Mouse (Mus musculus): ENCODE data around the gene Gm26661. TPM values are rescaled to one million over a fixed set of nuclear protein-coding genes. Genes with fewer than 3 reads are reported as not detected.

The Gm26661 gene
- polyA plus RNA-seq, 1 experiment from 2014 or later, result not detected

DNA sequence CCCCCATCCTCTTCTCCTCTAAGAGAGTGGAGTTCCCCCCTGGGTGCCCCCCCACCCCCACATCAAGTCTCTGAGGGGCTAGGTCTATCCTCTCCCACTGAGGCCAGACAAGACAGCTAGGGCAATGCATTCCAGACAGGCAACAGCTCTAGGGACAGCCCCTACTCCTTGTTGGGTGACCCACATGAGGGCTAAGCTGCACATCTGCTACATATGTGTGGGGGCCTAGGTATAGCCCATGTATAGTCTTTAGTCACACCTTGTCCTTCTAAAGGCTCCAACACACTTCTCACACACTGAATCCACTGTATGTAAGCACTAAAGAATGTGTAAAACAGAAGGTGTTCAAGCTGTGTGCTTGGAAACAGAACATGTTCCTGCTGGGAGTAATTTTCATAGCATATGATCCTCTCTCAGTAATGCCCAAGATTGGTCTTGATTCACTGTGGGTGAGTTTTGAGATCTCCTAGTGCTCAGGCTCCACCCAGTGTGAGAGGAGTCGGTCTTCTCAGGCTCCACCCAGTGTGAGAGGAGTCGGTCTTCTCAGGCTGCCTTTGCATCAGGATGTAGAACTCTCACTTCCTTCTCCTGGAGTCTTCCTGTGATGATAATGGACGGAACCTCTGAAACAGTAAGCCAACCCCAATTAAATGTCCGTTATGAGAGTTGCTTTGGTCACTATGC is 12.6 kb downstream of the Gm26661 start:
- 35% methylated on average over 4 of the region's 4 CpGs for WGBS
- no peak overlapping the region for H3K4me3 ChIP-seq (ENCODE audit: low read depth, low read length)
- no peaks in the 10 kb centered on the region for H3K4me1 ChIP-seq (replicated peaks; ENCODE audit: control insufficient read depth, insufficient read depth, low read length)
- no peaks in the 10 kb centered on the region for H3K27me3 ChIP-seq (replicated peaks; ENCODE audit: control insufficient read depth, insufficient read depth, low read length)
- no peak overlapping the region for H3K9ac ChIP-seq (ENCODE audit: low read depth, low read length)
- no peak overlapping the region for H3K4me2 ChIP-seq (replicated peaks; ENCODE audit: low read depth)
- H3K9me3 ChIP-seq (ENCODE audit: control insufficient read depth), result no peaks in the 10 kb centered on the region
- ATAC-seq, result no peak
- no peaks in the 10 kb centered on the region for H3K36me3 ChIP-seq (ENCODE audit: control insufficient read depth, insufficient read depth)
- TF ChIP-seq CTCF (IDR thresholded peaks at IDR 0.05; ENCODE audit: low read depth), result no peak
- no peak overlapping the region for H3K27ac ChIP-seq (ENCODE audit: low read depth, low read length)

DNA sequence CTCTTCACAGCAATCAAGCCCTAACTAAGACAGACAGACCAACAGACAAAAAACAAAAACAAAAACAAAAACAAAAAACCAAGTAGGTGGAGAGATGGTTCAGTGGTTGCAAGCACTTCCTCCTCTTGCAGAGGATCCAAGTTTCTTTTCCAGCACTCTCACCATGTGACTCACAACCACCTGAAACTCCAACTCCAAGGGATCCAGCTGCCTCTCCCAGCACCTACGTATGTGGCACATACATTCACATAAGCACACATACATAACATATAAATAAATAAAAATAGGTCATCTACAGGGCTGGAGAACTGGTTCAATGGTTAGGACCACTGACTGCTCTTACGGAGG is 13.1 kb downstream of the Gm26661 start:
- Histone ChIP-seq H3K36me3 (ENCODE audit: control insufficient read depth, insufficient read depth) (no peaks in the 10 kb centered on the region), H3K27me3 (replicated peaks; ENCODE audit: control insufficient read depth, insufficient read depth, low read length) (no peaks in the 10 kb centered on the region), H3K9me3 (ENCODE audit: control insufficient read depth) (no peaks in the 10 kb centered on the region), H3K4me1 (replicated peaks; ENCODE audit: control insufficient read depth, insufficient read depth, low read length) (no peaks in the 10 kb centered on the region), H3K27ac (ENCODE audit: low read depth, low read length) (no peak overlapping the region), H3K9ac (ENCODE audit: low read depth, low read length) (no peak overlapping the region), H3K4me3 (ENCODE audit: low read depth, low read length) (no peak overlapping the region), H3K4me2 (replicated peaks; ENCODE audit: low read depth) (no peak overlapping the region)
- TF ChIP-seq CTCF (IDR thresholded peaks at IDR 0.05; ENCODE audit: low read depth), result no peak
- no peak for ATAC-seq
- 84% methylated on average over 2 of the region's 2 CpGs for WGBS

DNA sequence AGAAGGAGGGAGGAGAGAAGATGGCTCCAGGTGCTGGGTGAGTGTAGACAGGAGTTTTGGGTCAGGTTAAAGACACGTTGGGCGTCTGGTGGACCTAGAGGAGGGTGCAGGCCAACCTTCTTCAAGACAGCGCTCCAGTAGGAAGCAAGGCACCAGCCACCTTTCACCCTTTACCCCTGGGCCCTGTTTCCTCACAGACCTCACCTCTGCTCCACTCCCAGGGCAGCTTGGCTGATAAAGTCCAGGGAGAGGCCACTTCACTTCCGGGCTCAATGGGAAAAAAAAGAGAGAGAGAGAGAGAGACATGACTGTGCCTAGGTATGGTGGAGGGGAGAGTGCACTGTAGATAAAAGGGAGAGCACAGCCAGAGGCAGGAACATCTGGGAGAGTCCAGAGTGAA is 16.3 kb downstream of the Gm26661 start:
- WGBS, result 45% methylated on average over 4 of the region's 4 CpGs
- H3K4me1 ChIP-seq (replicated peaks; ENCODE audit: control insufficient read depth, insufficient read depth, low read length), result no peaks in the 10 kb centered on the region
- no peaks in the 10 kb centered on the region for H3K36me3 ChIP-seq (ENCODE audit: control insufficient read depth, insufficient read depth)
- H3K4me2 ChIP-seq (replicated peaks; ENCODE audit: low read depth), result 0 out of 2 replicates have a peak overlapping the region, but pooled peaks have one; percentile 1
- H3K9ac ChIP-seq (ENCODE audit: low read depth, low read length), result no peak overlapping the region
- ATAC-seq, result peak; percentile 84
- H3K9me3 ChIP-seq (ENCODE audit: control insufficient read depth), result no peaks in the 10 kb centered on the region
- no peaks in the 10 kb centered on the region for H3K27me3 ChIP-seq (replicated peaks; ENCODE audit: control insufficient read depth, insufficient read depth, low read length)
- no peak overlapping the region for H3K4me3 ChIP-seq (ENCODE audit: low read depth, low read length)
- TF ChIP-seq CTCF (IDR thresholded peaks at IDR 0.05; ENCODE audit: low read depth), result no peak
- H3K27ac ChIP-seq (ENCODE audit: low read depth, low read length), result peak overlapping the region; percentile 23; the same call in 1 of the 2 replicates

DNA sequence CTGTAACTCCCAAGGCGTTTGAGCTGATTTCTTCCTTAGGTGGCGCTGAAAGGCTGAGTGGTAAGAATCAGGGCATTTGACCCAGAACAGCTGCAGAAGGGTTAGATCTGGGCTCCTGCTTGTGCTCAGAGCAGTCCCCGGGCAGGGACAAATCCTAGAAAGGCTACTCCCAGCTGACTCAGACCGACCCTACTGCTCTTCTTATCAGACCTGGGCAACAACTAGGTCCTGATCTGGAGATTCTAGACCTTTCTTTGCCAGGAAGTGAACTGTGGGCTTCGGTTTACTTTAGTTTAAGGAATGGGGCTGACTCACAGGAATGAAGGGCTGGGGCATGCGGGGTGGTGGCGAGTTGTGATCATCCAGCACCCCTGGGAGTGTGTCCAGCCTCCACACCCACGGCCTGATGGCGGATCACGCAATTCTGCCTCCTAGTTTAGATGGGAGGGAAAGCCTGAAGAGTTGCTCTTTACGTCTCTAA is 17.2 kb downstream of the Gm26661 start:
- Histone ChIP-seq H3K4me1 (replicated peaks; ENCODE audit: control insufficient read depth, insufficient read depth, low read length) (no peaks in the 10 kb centered on the region), H3K9me3 (ENCODE audit: control insufficient read depth) (no peaks in the 10 kb centered on the region), H3K9ac (ENCODE audit: low read depth, low read length) (no peak overlapping the region), H3K27me3 (replicated peaks; ENCODE audit: control insufficient read depth, insufficient read depth, low read length) (no peaks in the 10 kb centered on the region), H3K4me3 (ENCODE audit: low read depth, low read length) (no peak overlapping the region), H3K36me3 (ENCODE audit: control insufficient read depth, insufficient read depth) (no peaks in the 10 kb centered on the region), H3K27ac (ENCODE audit: low read depth, low read length) (peak overlapping the region; percentile 23), H3K4me2 (replicated peaks; ENCODE audit: low read depth) (no peak overlapping the region; the same call in 1 of the 2 replicates)
- peak; percentile 27 for TF ChIP-seq CTCF (IDR thresholded peaks at IDR 0.05; ENCODE audit: low read depth)
- ATAC-seq, result peak; percentile 20; the same call in 1 of the 2 replicates
- WGBS, result 45% methylated on average over 11 of the region's 11 CpGs

DNA sequence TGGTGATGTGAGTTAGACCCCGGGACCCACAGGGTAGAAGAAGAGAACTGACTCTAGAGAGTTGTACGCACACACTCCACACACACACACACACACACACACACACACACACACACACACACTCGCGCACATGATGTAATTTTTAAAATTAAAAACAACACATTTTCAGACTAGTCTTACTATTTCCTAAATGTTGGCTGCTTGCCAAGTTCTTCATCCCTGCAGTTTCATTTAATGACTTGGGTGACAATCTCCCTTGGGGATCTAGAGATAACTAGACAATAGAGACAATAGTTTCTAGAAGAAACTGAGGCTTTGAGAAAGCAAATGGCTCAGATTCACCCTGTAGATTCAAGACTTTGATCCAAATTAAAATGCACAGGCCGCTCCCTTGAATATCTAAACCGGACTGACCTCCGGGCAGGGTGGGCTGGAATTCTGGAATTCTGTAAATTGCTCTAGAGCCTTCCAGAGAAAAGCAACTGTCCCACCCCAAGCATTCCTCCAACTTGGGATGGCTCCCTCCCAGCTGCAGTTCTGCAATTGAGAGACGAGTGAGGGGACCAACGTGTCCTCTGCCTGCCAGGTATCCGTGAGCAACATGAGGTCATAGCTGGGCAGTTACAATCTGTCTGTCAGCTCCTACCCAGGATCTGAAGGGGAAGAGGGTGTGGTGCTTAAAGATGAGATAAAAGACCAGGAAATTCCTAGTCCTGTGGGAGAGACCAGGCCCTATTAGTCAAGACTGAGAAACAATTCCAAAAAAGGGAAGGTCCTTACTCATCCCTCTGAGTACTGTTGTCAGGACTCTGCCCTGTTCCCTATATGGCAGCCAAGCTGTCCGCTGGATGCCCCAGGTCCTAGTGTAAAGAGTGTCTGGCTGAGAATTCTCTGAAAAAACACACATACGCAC is 17.9 kb downstream of the Gm26661 start:
- TF ChIP-seq CTCF (IDR thresholded peaks at IDR 0.05; ENCODE audit: low read depth), result no peak
- H3K9me3 ChIP-seq (ENCODE audit: control insufficient read depth), result no peaks in the 10 kb centered on the region
- no peaks in the 10 kb centered on the region for H3K4me1 ChIP-seq (replicated peaks; ENCODE audit: control insufficient read depth, insufficient read depth, low read length)
- no peaks in the 10 kb centered on the region for H3K27me3 ChIP-seq (replicated peaks; ENCODE audit: control insufficient read depth, insufficient read depth, low read length)
- H3K36me3 ChIP-seq (ENCODE audit: control insufficient read depth, insufficient read depth), result no peaks in the 10 kb centered on the region
- H3K4me3 ChIP-seq (ENCODE audit: low read depth, low read length), result no peak overlapping the region
- no peak overlapping the region for H3K9ac ChIP-seq (ENCODE audit: low read depth, low read length)
- H3K4me2 ChIP-seq (replicated peaks; ENCODE audit: low read depth), result no peak overlapping the region
- 63% methylated on average over 12 of the region's 12 CpGs for WGBS
- ATAC-seq, result peak; percentile 44
- no peak overlapping the region for H3K27ac ChIP-seq (ENCODE audit: low read depth, low read length)

DNA sequence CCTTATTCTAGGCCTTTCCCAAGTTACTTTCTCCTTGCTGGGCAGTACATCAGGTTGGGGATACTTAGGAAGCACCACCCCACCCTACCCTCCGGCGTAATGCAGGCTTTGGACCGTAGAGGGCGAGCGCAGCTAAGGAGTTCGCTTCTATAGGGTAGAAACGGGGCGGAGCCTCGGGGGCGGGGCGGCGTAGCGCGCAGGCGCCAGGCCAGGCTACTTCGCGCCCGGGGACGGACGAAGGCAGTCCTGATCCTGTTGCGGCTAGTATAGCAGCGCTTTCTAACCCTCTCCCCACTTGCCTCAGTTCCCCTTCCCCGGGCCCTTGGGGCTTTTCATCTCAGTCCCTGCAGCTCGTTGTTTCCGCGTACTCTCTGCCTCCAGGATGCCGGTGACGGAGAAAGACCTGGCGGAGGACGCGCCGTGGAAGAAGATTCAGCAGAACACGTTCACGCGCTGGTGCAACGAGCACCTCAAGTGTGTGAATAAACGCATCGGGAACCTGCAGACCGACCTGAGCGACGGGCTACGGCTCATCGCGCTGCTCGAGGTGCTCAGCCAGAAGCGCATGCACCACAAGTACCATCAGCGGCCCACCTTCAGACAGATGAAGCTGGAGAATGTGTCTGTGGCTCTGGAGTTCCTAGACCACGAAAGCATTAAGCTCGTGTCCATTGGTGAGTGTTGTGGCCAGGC is 26.5 kb downstream of the Gm26661 start, which contains the start of gene Flnb:
Gene Flnb, plus strand, starts transcription at position 188 of the 693 bp plus-strand sequence.
- peak within 1 kb of the TSS; percentile 75 for H3K27ac ChIP-seq (ENCODE audit: low read depth, low read length)
- H3K4me3 ChIP-seq (ENCODE audit: low read depth, low read length), result peak within 1 kb of the TSS; percentile 64
- 0 out of 2 replicates have a peak, but pooled peaks cover 10% of the 10 kb centered on the region for H3K4me1 ChIP-seq (replicated peaks; ENCODE audit: control insufficient read depth, insufficient read depth, low read length)
- WGBS, result under 1% methylated on average over 49 of the region's 49 CpGs
- peak within 1 kb of the TSS; percentile 95 for H3K4me2 ChIP-seq (replicated peaks; ENCODE audit: low read depth)
- peak; percentile 86 for ATAC-seq
- H3K9ac ChIP-seq (ENCODE audit: low read depth, low read length), result peak within 1 kb of the TSS; percentile 68
- H3K36me3 ChIP-seq (ENCODE audit: control insufficient read depth, insufficient read depth), result no peaks in the 10 kb centered on the region
- peak; percentile 99 for TF ChIP-seq CTCF (IDR thresholded peaks at IDR 0.05; ENCODE audit: low read depth)
- no peaks in the 10 kb centered on the region for H3K27me3 ChIP-seq (replicated peaks; ENCODE audit: control insufficient read depth, insufficient read depth, low read length)
- H3K9me3 ChIP-seq (ENCODE audit: control insufficient read depth), result no peaks in the 10 kb centered on the region
